Mouse (Mus musculus) intestine, embryonic 14.5 days (tissue): ENCODE data around the gene Fmo1. TPM values are rescaled to one million over a fixed set of nuclear protein-coding genes. Genes with fewer than 3 reads are reported as not detected.

ENCODE experiments used
- ATAC-seq: fragments of 200-750 bp; cut with Nextera tagmentation; replicated peaks from 2 replicates; pipeline ENCODE4 v1.8.0; 2017; ENCODE audit warnings: low read depth, moderate number of reproducible peaks, moderate TSS enrichment, moderate library complexity; ENCODE audit not compliant: low FRiP score, low TSS enrichment
- DNase-seq: peaks from one replicate; pipeline ENCODE4 v3.0.0-alpha.2; 2018; ENCODE audit warnings: low spot score
- H3K27ac ChIP-seq: fragments of 300-500 bp; sonication (generic); 2 replicates; pipeline ENCODE4 v1.5.1; 2014; ENCODE audit warnings: low read depth, mild to moderate bottlenecking, control low read depth
- H3K27me3 ChIP-seq: fragments of 300-500 bp; sonication (generic); replicated peaks from 2 replicates; pipeline ENCODE4 v1.6.1; 2014; ENCODE audit warnings: low read length, control low read depth; ENCODE audit not compliant: control insufficient read depth, insufficient read depth
- H3K36me3 ChIP-seq: fragments of 300-500 bp; sonication (generic); 2 replicates; pipeline ENCODE4 v1.6.1; 2014; ENCODE audit warnings: low read length, control low read depth; ENCODE audit not compliant: control insufficient read depth, insufficient read depth
- H3K4me1 ChIP-seq: fragments of 300-500 bp; sonication (generic); replicated peaks from 2 replicates; pipeline ENCODE4 v1.6.1; 2014; ENCODE audit warnings: low read length, control low read depth, mixed read lengths; ENCODE audit not compliant: control insufficient read depth, insufficient read depth
- H3K4me2 ChIP-seq: fragments of 300-500 bp; sonication (generic); 2 replicates; pipeline ENCODE4 v1.6.1; 2014; ENCODE audit warnings: low read length
- H3K4me3 ChIP-seq: fragments of 300-500 bp; sonication (generic); 2 replicates; pipeline ENCODE4 v1.5.1; 2014; ENCODE audit warnings: low read depth, low read length, control low read depth, mixed read lengths
- H3K9ac ChIP-seq: fragments of 300-500 bp; sonication (generic); 2 replicates; pipeline ENCODE4 v1.6.1; 2014; ENCODE audit warnings: mild to moderate bottlenecking, low read length
- H3K9me3 ChIP-seq: fragments of 300-500 bp; sonication (generic); 2 replicates; pipeline ENCODE4 v1.6.1; 2016; ENCODE audit warnings: low read length, control low read depth; ENCODE audit not compliant: control insufficient read depth
- WGBS: fragments of 180-500 bp; shearing (Covaris S2); extraction: QIAGEN DNeasy Blood & Tissue Kit; methylation state at CpG from one replicate; pipeline ENCODE4 v1.1.7; 2014; 5-methylcytosine and 5-hydroxymethylcytosine counted together
- polyA plus RNA-seq: library from polyadenylated mRNA; unstranded; fragments of >200 nt; fragmentation: Nextera tagmentation; extraction: Ambion mirVana; gene quantifications from 2 replicates; pipeline ENCODE4 v1.2.1, GENCODE M21; 2014

Gene Fmo1
- polyA plus RNA-seq, 1 experiment from 2014 or later: 12.4 TPM

DNA sequence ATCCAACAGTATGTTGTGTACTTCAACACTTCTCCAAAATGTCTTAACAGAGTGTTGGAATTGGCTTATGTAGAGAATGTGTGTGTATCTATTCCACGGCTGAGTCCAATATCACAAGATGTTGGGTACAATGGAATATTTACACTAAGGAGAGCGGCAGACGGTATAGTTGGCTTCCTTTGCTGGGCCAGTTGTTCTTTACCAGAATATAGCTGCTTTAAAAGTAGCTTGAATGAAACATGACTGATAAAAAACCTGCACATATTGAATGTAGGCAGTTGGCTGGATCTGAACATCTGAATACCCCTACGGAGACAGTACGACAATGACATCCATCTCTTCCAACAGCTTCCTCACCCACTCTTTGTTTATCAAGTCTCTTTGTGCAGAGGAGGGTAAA, 47.1 kb downstream of the Fmo1 start:
- no peaks in the 10 kb centered on the region for H3K36me3 ChIP-seq
- no peaks in the 10 kb centered on the region for H3K27me3 ChIP-seq
- ATAC-seq: no peak
- no peak overlapping the region for H3K27ac ChIP-seq
- H3K4me1 ChIP-seq: no peaks in the 10 kb centered on the region
- H3K4me2 ChIP-seq: no peak overlapping the region
- H3K9me3 ChIP-seq: no peaks in the 10 kb centered on the region
- 89% methylated on average over 5 of the region's 5 CpGs for WGBS
- no peak overlapping the region for H3K4me3 ChIP-seq
- DNase-seq: no peak
- no peak overlapping the region for H3K9ac ChIP-seq

DNA sequence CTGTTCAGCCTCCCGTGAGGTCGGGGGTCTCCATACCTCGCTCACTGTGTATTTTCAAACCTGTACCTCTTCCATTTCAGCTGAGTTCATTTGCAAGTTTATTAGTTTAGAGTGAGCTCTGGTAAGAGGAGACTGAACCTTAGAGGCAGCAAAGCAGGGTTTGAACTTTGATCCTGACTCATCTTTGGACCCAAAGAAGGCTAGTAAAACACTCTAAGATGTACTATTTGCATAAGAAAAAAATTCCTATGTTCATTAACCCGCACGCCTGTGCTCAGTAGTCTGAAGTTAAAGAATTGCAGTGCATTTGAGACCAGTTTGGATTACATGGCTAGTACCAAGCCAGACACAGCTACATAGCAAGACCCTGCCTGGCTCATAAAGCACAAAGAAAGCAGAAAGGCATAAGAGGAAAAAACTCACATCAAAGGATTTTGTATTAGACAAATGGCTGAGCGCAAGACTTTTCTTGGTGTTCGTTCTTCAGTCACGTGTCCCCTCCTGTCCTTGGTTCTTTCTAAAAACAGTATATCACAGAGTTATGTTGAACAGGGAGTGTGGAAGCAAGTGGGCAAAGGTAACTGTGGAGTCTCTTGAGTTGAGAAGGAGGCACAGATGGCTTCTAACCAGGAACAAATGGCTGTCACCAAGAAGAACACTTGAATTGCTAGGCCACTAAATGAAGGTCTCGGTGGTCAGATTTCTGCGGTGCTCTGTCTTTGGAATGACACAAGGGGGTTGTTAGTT, 50.9 kb downstream of the Fmo1 start:
- Histone ChIP-seq H3K4me1 (no peaks in the 10 kb centered on the region), H3K9me3 (no peaks in the 10 kb centered on the region), H3K36me3 (no peaks in the 10 kb centered on the region), H3K27me3 (no peaks in the 10 kb centered on the region), H3K27ac (peak overlapping the region; percentile 43; the same call in 1 of the 2 replicates), H3K9ac (no peak overlapping the region), H3K4me3 (no peak overlapping the region), H3K4me2 (no peak overlapping the region)
- DNase-seq: no peak
- 66% methylated on average over 10 of the region's 10 CpGs for WGBS
- ATAC-seq: peak; percentile 77

DNA sequence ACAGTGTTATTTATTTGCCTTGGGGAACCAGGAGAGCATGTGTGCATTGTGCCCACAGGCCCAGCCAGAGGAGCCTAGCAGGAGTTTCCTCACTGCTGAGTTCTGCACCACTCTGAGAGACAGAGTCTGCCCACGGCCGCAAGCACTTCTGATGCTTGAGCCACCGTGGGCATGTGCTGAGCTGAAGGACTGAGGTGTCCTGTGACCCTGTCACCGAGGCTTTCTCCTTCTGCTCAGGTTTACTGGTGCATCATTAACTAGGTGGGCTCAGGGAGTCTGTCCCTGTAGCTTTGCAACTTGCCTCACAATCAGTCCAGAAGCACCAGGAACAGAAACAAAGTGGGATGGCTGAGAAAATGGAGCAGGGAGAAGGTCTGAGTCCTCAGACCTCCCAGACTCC, 51.5 kb downstream of the Fmo1 start:
- Histone ChIP-seq H3K4me2 (no peak overlapping the region), H3K27me3 (no peaks in the 10 kb centered on the region), H3K4me1 (no peaks in the 10 kb centered on the region), H3K9me3 (no peaks in the 10 kb centered on the region), H3K27ac (peak overlapping the region; percentile 43; the same call in 1 of the 2 replicates), H3K36me3 (no peaks in the 10 kb centered on the region), H3K9ac (no peak overlapping the region), H3K4me3 (no peak overlapping the region)
- no peak for DNase-seq
- ATAC-seq: 0 out of 2 replicates have a peak, but pooled peaks have one; percentile 6
- WGBS: 59% methylated on average over 4 of the region's 4 CpGs

DNA sequence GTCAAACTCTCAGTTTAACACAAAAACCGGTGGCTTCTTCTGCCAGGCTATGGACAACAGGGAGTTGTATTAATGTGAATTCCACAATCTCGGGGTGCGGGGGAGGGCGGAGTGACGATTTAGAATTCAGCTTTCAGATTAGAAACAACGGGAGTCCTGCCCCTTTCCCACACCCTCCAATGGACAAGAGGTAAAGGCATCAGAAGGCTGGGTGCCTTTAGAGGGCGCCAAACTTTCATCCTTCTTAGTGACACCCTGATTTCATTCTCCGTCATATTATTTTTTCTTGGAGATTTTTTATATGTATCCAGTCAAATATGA, 52.6 kb downstream of the Fmo1 start, which contains the start of gene Fmo4:
TSS of gene Fmo4 (minus strand) at position 137 of the 321 bp plus-strand sequence.
- Histone ChIP-seq H3K36me3 (no peaks in the 10 kb centered on the region), H3K4me2 (no peak within 1 kb of the TSS), H3K9ac (no peak within 1 kb of the TSS), H3K9me3 (no peaks in the 10 kb centered on the region), H3K4me3 (no peak within 1 kb of the TSS), H3K27me3 (no peaks in the 10 kb centered on the region), H3K27ac (0 out of 2 replicates have a peak within 1 kb of the TSS, but pooled peaks have one; percentile 43), H3K4me1 (no peaks in the 10 kb centered on the region)
- 0 out of 2 replicates have a peak, but pooled peaks have one; percentile 29 for ATAC-seq
- DNase-seq: no peak
- WGBS: 50% methylated on average over 8 of the region's 8 CpGs

DNA sequence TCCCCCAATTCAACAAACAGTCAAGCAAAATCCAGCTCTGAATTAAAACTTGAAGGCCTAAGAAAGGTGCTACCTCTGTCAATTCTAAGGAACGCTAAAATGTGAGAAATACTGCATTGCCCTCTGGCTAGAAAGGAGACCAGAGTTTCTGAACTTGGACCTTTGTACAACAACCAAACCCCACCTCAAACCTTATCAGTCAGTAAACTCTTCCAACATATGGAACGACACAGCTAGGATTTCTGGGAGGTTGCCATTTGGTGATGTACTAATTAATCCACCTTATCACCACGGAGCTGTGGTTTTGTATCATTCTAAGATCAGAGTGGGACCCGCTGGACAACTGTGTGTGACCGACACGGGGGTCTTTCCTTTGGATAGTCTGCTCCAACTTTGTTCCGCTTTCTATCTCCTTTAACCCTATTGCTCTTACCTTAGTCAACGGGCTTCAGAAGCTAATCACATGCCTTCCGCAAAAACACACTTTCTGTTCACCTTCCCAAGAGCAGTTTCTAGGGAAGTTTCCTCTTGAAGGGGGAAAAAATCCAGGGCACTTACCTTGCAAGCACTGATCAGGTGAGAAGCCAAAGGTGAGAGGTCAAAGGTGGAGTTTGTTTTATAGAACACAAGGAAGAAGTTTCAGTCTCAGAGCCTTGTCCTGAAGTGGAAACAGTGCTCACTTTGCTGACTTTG, 53.1 kb downstream of the Fmo1 start:
- Histone ChIP-seq H3K27ac (no peak overlapping the region), H3K4me1 (no peaks in the 10 kb centered on the region), H3K27me3 (no peaks in the 10 kb centered on the region), H3K4me2 (no peak overlapping the region), H3K36me3 (no peaks in the 10 kb centered on the region), H3K4me3 (no peak overlapping the region), H3K9me3 (no peaks in the 10 kb centered on the region), H3K9ac (no peak overlapping the region)
- WGBS: 86% methylated on average over 9 of the region's 9 CpGs
- no peak for DNase-seq
- 0 out of 2 replicates have a peak, but pooled peaks have one; percentile 20 for ATAC-seq

DNA sequence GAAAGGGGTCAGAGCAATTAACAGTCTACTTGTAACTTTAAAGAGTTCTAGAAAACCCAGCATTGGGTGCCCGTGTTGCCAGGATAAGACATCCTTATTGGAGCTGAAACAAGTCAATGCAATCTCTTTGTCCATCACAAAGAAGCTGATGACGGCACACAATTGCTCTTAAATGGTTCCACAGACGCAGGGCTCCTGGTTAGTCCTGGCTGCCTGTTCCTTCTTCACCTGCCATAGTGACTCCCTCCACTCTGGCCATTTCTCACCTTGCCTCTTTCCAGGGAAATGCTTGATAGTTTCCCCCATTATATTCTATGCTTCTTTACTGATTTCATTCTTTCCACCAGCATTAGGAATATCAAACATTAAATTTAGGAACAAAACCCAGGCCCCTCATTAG, 57.9 kb downstream of the Fmo1 start:
- Histone ChIP-seq H3K27ac (no peak overlapping the region), H3K4me1 (no peaks in the 10 kb centered on the region), H3K4me2 (no peak overlapping the region), H3K4me3 (no peak overlapping the region), H3K36me3 (no peaks in the 10 kb centered on the region), H3K9me3 (no peaks in the 10 kb centered on the region), H3K9ac (no peak overlapping the region), H3K27me3 (no peaks in the 10 kb centered on the region)
- no peak for DNase-seq
- 86% methylated on average over 3 of the region's 3 CpGs for WGBS
- no peak for ATAC-seq

DNA sequence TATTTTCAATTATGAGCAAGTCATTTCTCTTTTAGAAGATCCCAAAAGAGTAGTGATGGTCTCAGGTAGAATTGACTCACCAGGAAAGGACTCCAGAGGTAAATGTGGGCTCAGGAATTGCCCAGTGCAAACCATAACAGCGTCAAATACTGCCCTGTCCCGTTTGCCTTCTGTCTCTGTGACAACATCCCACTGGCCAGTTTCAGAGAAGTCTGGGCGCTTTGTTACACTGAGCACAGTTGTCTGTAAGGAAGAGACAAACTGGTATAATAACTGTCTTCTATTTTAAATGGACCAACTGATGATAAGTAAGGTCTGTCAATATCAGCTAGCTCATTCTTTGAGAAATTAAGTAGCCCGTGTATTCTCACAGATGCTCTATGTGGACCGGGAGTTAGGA, 59.0 kb downstream of the Fmo1 start:
- Histone ChIP-seq H3K9me3 (no peaks in the 10 kb centered on the region), H3K9ac (no peak overlapping the region), H3K36me3 (no peaks in the 10 kb centered on the region), H3K4me2 (no peak overlapping the region), H3K4me3 (no peak overlapping the region), H3K27me3 (no peaks in the 10 kb centered on the region), H3K4me1 (no peaks in the 10 kb centered on the region), H3K27ac (no peak overlapping the region)
- 83% methylated on average over 5 of the region's 5 CpGs for WGBS
- ATAC-seq (no peak), DNase-seq (no peak)

DNA sequence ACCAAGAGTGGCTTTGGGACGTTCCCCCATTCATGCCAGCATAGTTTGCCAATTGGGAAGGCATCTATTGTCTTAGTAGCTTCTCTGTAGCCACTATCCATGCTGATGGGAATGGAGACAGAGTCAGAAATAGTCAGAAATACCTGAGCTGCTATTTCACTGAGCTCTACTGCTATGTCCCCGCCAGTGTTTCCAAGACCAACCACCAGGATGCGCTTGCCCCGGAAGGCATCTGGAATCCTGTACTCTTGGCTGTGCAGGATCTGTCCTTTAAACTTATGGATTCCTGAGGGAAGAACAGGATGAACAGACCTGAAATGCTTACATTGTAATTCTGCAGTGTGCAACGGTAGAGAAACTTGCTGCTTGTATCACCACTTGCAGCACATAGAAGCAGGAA, 61.4 kb downstream of the Fmo1 start:
- Histone ChIP-seq H3K36me3 (no peaks in the 10 kb centered on the region), H3K27me3 (no peaks in the 10 kb centered on the region), H3K27ac (no peak overlapping the region), H3K4me3 (no peak overlapping the region), H3K4me1 (no peaks in the 10 kb centered on the region), H3K9me3 (no peaks in the 10 kb centered on the region), H3K4me2 (no peak overlapping the region), H3K9ac (no peak overlapping the region)
- WGBS: 47% methylated on average over 5 of the region's 5 CpGs
- DNase-seq: no peak
- no peak for ATAC-seq

DNA sequence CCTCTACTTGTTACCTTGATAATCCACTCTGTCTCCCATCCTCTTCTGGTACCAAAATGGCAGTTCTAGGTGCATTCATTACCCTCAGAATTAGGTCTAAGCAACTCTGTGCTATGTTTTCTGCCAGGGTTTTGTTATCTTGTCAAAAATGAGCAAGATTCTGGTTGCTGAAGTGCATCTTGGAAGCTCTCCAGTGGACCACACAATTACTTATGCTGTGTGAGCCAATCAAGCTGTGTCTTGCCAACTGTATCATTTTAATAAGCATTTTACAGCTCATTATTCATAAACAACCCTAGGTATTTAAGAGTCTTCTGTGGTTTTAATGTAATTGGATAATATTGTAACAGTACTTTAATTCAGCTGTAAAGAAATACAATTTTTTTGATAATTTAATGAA, 70.0 kb downstream of the Fmo1 start:
- ATAC-seq: no peak
- Histone ChIP-seq H3K9me3 (no peaks in the 10 kb centered on the region), H3K36me3 (no peaks in the 10 kb centered on the region), H3K4me1 (no peaks in the 10 kb centered on the region; the same call in 1 of the 2 replicates), H3K4me3 (no peak overlapping the region), H3K27me3 (no peaks in the 10 kb centered on the region), H3K9ac (no peak overlapping the region), H3K4me2 (no peak overlapping the region), H3K27ac (no peak overlapping the region)
- no peak for DNase-seq
